Mouse (Mus musculus): Measurements from ENCODE around the gene Btk. TPM values are rescaled to one million over a fixed set of nuclear protein-coding genes. Genes with fewer than 3 reads are reported as not detected.

Gene Btk
- total and polyA plus RNA-seq, 2 experiments from 2014 or later, result 0.76 to 0.89 TPM

GRCm38 (mm10) chrX:134599922-134600565 is 16.7 kb upstream of the Btk start:
- Histone ChIP-seq H3K4me2 (ENCODE audit: low read depth, low read length) (peak overlapping the region; percentile 60), H3K4me1 (ENCODE audit: insufficient read depth, low read length) (no peaks in the 10 kb centered on the region), H3K4me3 (ENCODE audit: low read length) (peak overlapping the region; percentile 50), H3K36me3 (ENCODE audit: insufficient read depth, low read length) (no peaks in the 10 kb centered on the region), H3K9ac (replicated peaks; ENCODE audit: low read length) (peak overlapping the region; percentile 50), H3K27me3 (ENCODE audit: insufficient read depth, low read length) (no peaks in the 10 kb centered on the region), H3K9me3 (ENCODE audit: low read length) (no peaks in the 10 kb centered on the region), H3K27ac (peak overlapping the region; percentile 77)
- TF ChIP-seq CTCF (IDR thresholded peaks at IDR 0.05; ENCODE audit: low read depth), result no peak
- ATAC-seq (no peak), DNase-seq (ENCODE audit: low spot score) (peak; percentile 3)
- 41% methylated on average over 10 of the region's 10 CpGs for WGBS

DNA sequence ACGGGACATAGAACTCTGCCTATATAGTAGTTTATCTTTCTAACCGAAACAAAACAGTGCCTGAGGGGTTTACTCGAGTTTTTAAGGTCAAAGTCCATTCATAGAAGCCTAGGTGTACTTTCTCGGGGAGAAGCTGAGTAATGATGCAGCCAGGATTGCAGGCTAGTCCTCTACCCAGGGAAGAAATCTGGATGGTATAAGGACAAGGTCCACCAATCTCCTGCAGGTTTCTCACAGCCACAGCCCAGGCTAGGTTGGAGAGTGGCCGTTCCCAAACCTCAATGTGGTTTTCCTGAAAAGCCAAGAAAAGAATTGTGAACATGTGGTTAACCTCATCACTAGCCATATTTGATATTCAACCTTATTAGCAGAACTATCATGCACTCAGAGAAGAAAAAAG is 6.5 kb upstream of the Btk start:
- TF ChIP-seq CTCF (IDR thresholded peaks at IDR 0.05; ENCODE audit: low read depth), result no peak
- Histone ChIP-seq H3K9ac (replicated peaks; ENCODE audit: low read length) (no peak overlapping the region), H3K4me2 (ENCODE audit: low read depth, low read length) (no peak overlapping the region), H3K27me3 (ENCODE audit: insufficient read depth, low read length) (no peaks in the 10 kb centered on the region), H3K4me3 (ENCODE audit: low read length) (no peak overlapping the region), H3K9me3 (ENCODE audit: low read length) (no peaks in the 10 kb centered on the region), H3K4me1 (ENCODE audit: insufficient read depth, low read length) (no peaks in the 10 kb centered on the region), H3K27ac (no peak overlapping the region), H3K36me3 (ENCODE audit: insufficient read depth, low read length) (no peaks in the 10 kb centered on the region; the same call in 1 of the 2 replicates)
- DNase-seq (ENCODE audit: low spot score) (no peak), ATAC-seq (no peak)
- WGBS, result 74% methylated on average over 5 of the region's 5 CpGs

- H3K4me1 ChIP-seq (ENCODE audit: insufficient read depth, low read length), result no peaks in the 10 kb centered on the region
- H3K27me3 ChIP-seq (ENCODE audit: insufficient read depth, low read length), result no peaks in the 10 kb centered on the region
- no peaks in the 10 kb centered on the region for H3K9me3 ChIP-seq (ENCODE audit: low read length)
- no peak for DNase-seq (ENCODE audit: low spot score)
- no peak overlapping the region for H3K27ac ChIP-seq
- H3K4me2 ChIP-seq (ENCODE audit: low read depth, low read length), result no peak overlapping the region
- no peaks in the 10 kb centered on the region; the same call in 1 of the 2 replicates for H3K36me3 ChIP-seq (ENCODE audit: insufficient read depth, low read length)
- ATAC-seq, result no peak
- no peak overlapping the region for H3K9ac ChIP-seq (replicated peaks; ENCODE audit: low read length)
- H3K4me3 ChIP-seq (ENCODE audit: low read length), result no peak overlapping the region
- no peak for TF ChIP-seq CTCF (IDR thresholded peaks at IDR 0.05; ENCODE audit: low read depth)
- WGBS, result 87% methylated on average over 3 of the region's 3 CpGs
Measured at GRCm38 (mm10) chrX:134588997-134589396, 5.6 kb upstream of the Btk start.

DNA sequence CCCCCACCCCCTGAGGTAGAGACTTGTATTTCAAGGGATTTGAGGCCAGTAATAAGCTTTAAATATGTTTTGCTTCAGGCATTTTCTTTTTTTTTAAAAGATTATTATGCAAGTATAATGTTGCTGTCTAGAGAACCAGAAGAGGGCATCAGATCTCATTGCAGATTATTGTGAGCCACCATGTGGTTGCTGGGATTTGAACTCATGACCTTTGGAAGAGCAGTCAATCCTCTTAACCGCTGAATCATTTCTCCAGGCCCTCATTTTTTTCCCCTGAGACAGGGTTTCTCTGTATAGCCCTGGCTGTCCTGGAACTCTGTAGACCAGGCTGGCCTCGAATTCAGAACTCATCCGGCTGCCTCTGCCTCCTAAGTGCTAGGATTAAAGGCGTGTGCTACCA is 4.9 kb upstream of the Btk start:
- WGBS, result 76% methylated on average over 4 of the region's 4 CpGs
- DNase-seq (ENCODE audit: low spot score) (no peak), ATAC-seq (no peak)
- no peak for TF ChIP-seq CTCF (IDR thresholded peaks at IDR 0.05; ENCODE audit: low read depth)
- Histone ChIP-seq H3K9ac (replicated peaks; ENCODE audit: low read length) (no peak overlapping the region), H3K4me1 (ENCODE audit: insufficient read depth, low read length) (no peaks in the 10 kb centered on the region), H3K36me3 (ENCODE audit: insufficient read depth, low read length) (no peaks in the 10 kb centered on the region; the same call in 1 of the 2 replicates), H3K4me2 (ENCODE audit: low read depth, low read length) (no peak overlapping the region), H3K27me3 (ENCODE audit: insufficient read depth, low read length) (no peaks in the 10 kb centered on the region), H3K4me3 (ENCODE audit: low read length) (no peak overlapping the region), H3K9me3 (ENCODE audit: low read length) (no peaks in the 10 kb centered on the region), H3K27ac (no peak overlapping the region)

DNA sequence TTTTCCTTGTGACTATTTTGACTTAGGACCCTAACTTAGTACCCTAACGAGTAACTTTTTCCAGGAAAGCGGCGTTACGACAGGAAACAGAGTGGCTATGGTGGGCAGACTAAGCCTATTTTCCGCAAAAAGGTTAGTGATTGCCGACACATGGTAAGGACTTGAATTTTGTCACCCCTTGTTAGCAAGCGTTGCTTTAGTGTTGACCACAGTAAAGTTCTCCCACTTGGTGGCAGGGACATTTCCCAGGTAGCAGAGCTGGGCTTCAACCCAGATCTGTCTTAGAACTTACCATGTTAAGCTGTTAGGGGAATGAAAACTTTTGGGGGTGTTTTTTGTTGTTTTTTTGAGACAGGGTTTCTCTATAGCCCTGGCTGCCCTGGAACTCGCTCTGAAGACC is 3.1 kb upstream of the Btk start:
- Histone ChIP-seq H3K4me1 (ENCODE audit: insufficient read depth, low read length) (no peaks in the 10 kb centered on the region), H3K36me3 (ENCODE audit: insufficient read depth, low read length) (no peaks in the 10 kb centered on the region; the same call in 1 of the 2 replicates), H3K9ac (replicated peaks; ENCODE audit: low read length) (peak overlapping the region; percentile 52), H3K27ac (peak overlapping the region; percentile 71; the same call in 1 of the 2 replicates), H3K4me2 (ENCODE audit: low read depth, low read length) (peak overlapping the region; percentile 58), H3K4me3 (ENCODE audit: low read length) (peak overlapping the region; percentile 44), H3K27me3 (ENCODE audit: insufficient read depth, low read length) (no peaks in the 10 kb centered on the region), H3K9me3 (ENCODE audit: low read length) (no peaks in the 10 kb centered on the region)
- DNase-seq (ENCODE audit: low spot score) (no peak), ATAC-seq (no peak)
- 53% methylated on average over 8 of the region's 8 CpGs for WGBS
- no peak for TF ChIP-seq CTCF (IDR thresholded peaks at IDR 0.05; ENCODE audit: low read depth)

DNA sequence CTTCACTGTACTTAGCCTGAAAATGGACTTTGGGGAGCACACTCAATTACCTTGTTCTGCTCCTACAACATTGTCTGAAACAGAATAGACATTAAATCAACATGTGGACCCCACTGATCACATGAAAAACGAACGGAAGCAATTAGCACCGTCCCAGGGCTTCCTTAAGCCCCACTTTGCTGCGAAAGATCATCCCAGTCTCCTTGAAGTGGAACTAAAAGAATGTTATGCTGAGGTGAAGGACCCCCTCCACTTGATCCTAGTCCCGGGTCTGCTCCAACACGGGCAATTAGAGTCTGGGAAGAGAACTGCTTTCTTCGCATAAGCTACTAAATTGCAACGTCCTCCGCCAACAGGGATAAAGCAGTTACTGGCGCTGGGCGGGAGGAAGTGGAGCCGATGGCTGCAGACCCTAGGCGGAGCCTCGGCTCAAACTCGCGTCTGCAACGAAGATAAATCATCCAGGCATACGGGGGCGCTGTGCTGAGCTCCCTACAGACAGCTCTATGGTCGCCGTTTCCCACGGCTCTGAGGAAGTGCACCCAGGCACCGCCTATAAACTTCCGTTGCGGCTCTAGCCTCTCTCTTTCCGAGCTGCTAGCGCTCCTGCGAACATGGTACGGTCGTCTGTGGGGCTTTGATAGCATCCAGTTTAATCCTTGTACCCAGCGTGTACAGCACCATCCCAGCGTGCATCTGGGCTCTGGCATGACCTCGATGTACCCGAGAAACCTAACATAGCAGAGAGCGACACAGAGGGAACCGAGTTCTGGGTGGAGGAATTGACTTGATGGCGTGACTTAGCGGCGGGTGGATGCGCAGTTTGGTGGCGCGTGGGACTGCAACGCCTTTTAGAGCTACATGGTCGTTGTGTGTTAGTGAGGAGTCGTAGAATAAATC is 2.0 kb upstream of the Btk start, which contains the start of gene Rpl36a:
Gene Rpl36a, plus strand, starts transcription at position 552 of the 900 bp plus-strand sequence.
- peak; percentile 99 for ATAC-seq
- Histone ChIP-seq H3K4me3 (ENCODE audit: low read length) (peak within 1 kb of the TSS; percentile 44), H3K4me2 (ENCODE audit: low read depth, low read length) (peak within 1 kb of the TSS; percentile 58), H3K9ac (replicated peaks; ENCODE audit: low read length) (peak within 1 kb of the TSS; percentile 52), H3K4me1 (ENCODE audit: insufficient read depth, low read length) (no peaks in the 10 kb centered on the region), H3K27ac (peak within 1 kb of the TSS; percentile 71), H3K36me3 (ENCODE audit: insufficient read depth, low read length) (no peaks in the 10 kb centered on the region; the same call in 1 of the 2 replicates), H3K27me3 (ENCODE audit: insufficient read depth, low read length) (no peaks in the 10 kb centered on the region), H3K9me3 (ENCODE audit: low read length) (no peaks in the 10 kb centered on the region)
- TF ChIP-seq CTCF (IDR thresholded peaks at IDR 0.05; ENCODE audit: low read depth), result peak; percentile 73
- peak; percentile 94 for DNase-seq (ENCODE audit: low spot score)
- 29% methylated on average over 45 of the region's 45 CpGs for WGBS

Measured in hindbrain, postnatal 0 days (tissue).